Mouse (Mus musculus) forebrain, postnatal 0 days (tissue): Measurements from ENCODE around the gene Gm42715. TPM values are rescaled to one million over a fixed set of nuclear protein-coding genes. Genes with fewer than 3 reads are reported as not detected.
A peak's percentile ranks its signal among the peaks of the same experiment; 100 is the strongest.

Experiments used
- ATAC-seq: fragments of 200-750 bp; cut with Nextera tagmentation; 2 replicates; pipeline ENCODE4 v1.8.0; 2017; ENCODE audit warnings: mild to moderate bottlenecking, moderate library complexity
- DNase-seq: peaks from one replicate; pipeline ENCODE4 v3.0.0-alpha.2; 2015
- H3K27ac ChIP-seq: fragments of 300-500 bp; sonication (generic); 2 replicates; pipeline ENCODE4 v1.5.1; 2014; ENCODE audit warnings: low read depth, mild to moderate bottlenecking, antibody characterized with exemption, low read length, moderate library complexity, mixed read lengths
- H3K27me3 ChIP-seq: fragments of 300-500 bp; sonication (generic); 2 replicates; pipeline ENCODE4 v1.6.1; 2014; ENCODE audit warnings: mild to moderate bottlenecking, low read length, mixed read lengths; ENCODE audit not compliant: insufficient read depth
- H3K36me3 ChIP-seq: fragments of 300-500 bp; sonication (generic); 2 replicates; pipeline ENCODE4 v1.6.1; 2014; ENCODE audit warnings: mild to moderate bottlenecking, moderate library complexity; ENCODE audit not compliant: insufficient read depth
- H3K4me1 ChIP-seq: fragments of 300-500 bp; sonication (generic); 2 replicates; pipeline ENCODE4 v1.6.1; 2014; ENCODE audit warnings: antibody characterized with exemption; ENCODE audit not compliant: insufficient read depth
- H3K4me2 ChIP-seq: fragments of 300-500 bp; sonication (generic); 2 replicates; pipeline ENCODE4 v1.6.1; 2014; ENCODE audit warnings: low read depth, mild to moderate bottlenecking, moderate library complexity
- H3K4me3 ChIP-seq: fragments of 300-500 bp; sonication (generic); 2 replicates; pipeline ENCODE4 v1.5.1; 2014; ENCODE audit warnings: low read depth, low read length, mixed read lengths
- H3K9ac ChIP-seq: fragments of 300-500 bp; sonication (generic); 2 replicates; pipeline ENCODE4 v1.6.1; 2014; ENCODE audit warnings: mild to moderate bottlenecking
- H3K9me3 ChIP-seq: fragments of 300-500 bp; sonication (generic); 2 replicates; pipeline ENCODE4 v1.6.1; 2016; ENCODE audit warnings: low read length
- CTCF ChIP-seq: sonication (generic); IDR thresholded peaks from 2 replicates; pipeline ENCODE4 v1.5.1; 2016; ENCODE audit warnings: antibody characterized with exemption, control low read depth, low read depth
- WGBS: fragments of 180-500 bp; shearing (Covaris S2); extraction: QIAGEN DNeasy Blood & Tissue Kit; methylation state at CpG from one replicate; pipeline ENCODE4 v1.1.7; 2014; 5-methylcytosine and 5-hydroxymethylcytosine counted together
- microRNA-seq, 2 experiments: library from miRNA; unstranded; fragments of <30 nt; microRNA quantifications; one replicate each; pipeline ENCODE4; 2016
- polyA plus RNA-seq: library from polyadenylated mRNA; unstranded; fragments of >200 nt; fragmentation: Nextera tagmentation; extraction: Ambion mirVana; gene quantifications from 2 replicates; pipeline ENCODE4 v1.2.1, GENCODE M21; 2015
- total RNA-seq: library from RNA; depleted of rRNA; stranded (reverse); fragments of >200 nt; gene quantifications from 2 replicates; pipeline ENCODE4 v1.2.3, GENCODE M21; 2014; rRNA removed

Gm42715 gene
- total and polyA plus RNA-seq, 2 experiments from 2014 or later, result 10.3 to 28.3 TPM

GRCm38 (mm10) chr7:127611011-127611410, 91.6 kb downstream of the Gm42715 start:
- no peak overlapping the region for H3K9ac ChIP-seq
- no peaks in the 10 kb centered on the region for H3K9me3 ChIP-seq
- H3K36me3 ChIP-seq, result peaks cover 61% of the 10 kb centered on the region
- WGBS, result 97% methylated on average over 29 of the region's 29 CpGs
- ATAC-seq (no peak), DNase-seq (no peak)
- H3K4me1 ChIP-seq, result peaks cover 10% of the 10 kb centered on the region
- TF ChIP-seq CTCF, result no peak
- no peak overlapping the region for H3K4me2 ChIP-seq
- H3K4me3 ChIP-seq, result no peak overlapping the region
- no peaks in the 10 kb centered on the region for H3K27me3 ChIP-seq
- no peak overlapping the region for H3K27ac ChIP-seq

DNA sequence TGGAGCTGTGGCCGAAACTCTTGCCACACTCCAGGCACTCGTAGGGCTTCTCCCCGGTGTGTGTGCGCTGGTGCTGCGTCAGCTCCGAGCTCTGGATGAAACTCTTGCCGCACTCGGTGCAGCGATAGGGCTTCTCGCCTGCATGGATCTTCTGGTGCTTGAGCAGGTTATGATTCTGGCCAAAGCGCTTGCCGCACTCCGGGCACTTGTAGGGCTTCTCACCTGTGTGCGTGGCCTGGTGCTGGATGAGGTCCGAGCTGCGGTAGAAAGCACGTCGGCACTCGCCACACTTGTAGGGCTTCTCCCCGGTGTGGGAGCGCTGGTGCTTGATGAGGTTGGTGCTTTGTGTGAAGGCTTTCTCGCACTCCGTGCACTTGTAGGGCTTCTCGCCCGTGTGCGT, 92.2 kb downstream of the Gm42715 start:
- 97% methylated on average over 26 of the region's 26 CpGs for WGBS
- ATAC-seq (no peak), DNase-seq (no peak)
- Histone ChIP-seq H3K27ac (no peak overlapping the region), H3K4me2 (no peak overlapping the region), H3K36me3 (peaks cover 57% of the 10 kb centered on the region), H3K9me3 (no peaks in the 10 kb centered on the region), H3K27me3 (no peaks in the 10 kb centered on the region), H3K9ac (no peak overlapping the region), H3K4me1 (peaks cover 15% of the 10 kb centered on the region), H3K4me3 (no peak overlapping the region)
- TF ChIP-seq CTCF, result no peak

GRCm38 (mm10) chr7:127613501-127613900, 94.1 kb downstream of the Gm42715 start:
- H3K4me3 ChIP-seq, result no peak overlapping the region
- WGBS, result 83% methylated on average over 8 of the region's 8 CpGs

DNA sequence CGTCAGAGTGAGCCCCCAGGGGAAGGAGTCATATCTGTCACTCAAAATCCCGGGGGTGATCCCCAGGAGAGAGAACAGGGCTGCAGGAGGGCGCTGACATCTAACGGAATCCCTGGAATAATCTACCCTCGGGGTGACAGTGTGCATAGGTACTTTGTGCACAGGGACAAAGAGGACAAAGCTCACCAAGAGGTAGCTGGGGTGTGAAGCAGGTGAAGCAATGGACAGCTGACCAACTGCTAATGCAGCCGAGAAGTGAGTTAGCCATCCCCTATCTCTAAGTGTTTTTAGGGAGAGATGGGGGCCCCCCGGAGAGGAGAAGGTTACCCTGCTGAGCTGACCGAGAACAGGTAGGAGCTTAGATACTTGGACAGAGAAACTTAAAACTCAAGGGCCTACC, 94.7 kb downstream of the Gm42715 start:
- no peak for TF ChIP-seq CTCF
- WGBS, result 17% methylated on average over 8 of the region's 8 CpGs
- Histone ChIP-seq H3K9me3 (no peaks in the 10 kb centered on the region), H3K9ac (peak overlapping the region; percentile 96), H3K27ac (no peak overlapping the region), H3K4me1 (peaks cover 21% of the 10 kb centered on the region), H3K27me3 (no peaks in the 10 kb centered on the region), H3K4me3 (peak overlapping the region; percentile 100), H3K4me2 (peak overlapping the region; percentile 88), H3K36me3 (peaks cover 35% of the 10 kb centered on the region)
- ATAC-seq (no peak), DNase-seq (no peak)

More at GRCm38 (mm10) chr7:127613501-127613900, 94.1 kb downstream of the Gm42715 start:
- DNase-seq (no peak), ATAC-seq (no peak)
- H3K9ac ChIP-seq, result 0 out of 2 replicates have a peak overlapping the region, but pooled peaks have one; percentile 96
- no peak overlapping the region for H3K27ac ChIP-seq
- H3K4me2 ChIP-seq, result peak overlapping the region; percentile 88; the same call in 1 of the 2 replicates
- H3K4me1 ChIP-seq, result peaks cover 21% of the 10 kb centered on the region
- no peaks in the 10 kb centered on the region for H3K27me3 ChIP-seq
- no peak for TF ChIP-seq CTCF
- peaks cover 41% of the 10 kb centered on the region for H3K36me3 ChIP-seq
- no peaks in the 10 kb centered on the region for H3K9me3 ChIP-seq

DNA sequence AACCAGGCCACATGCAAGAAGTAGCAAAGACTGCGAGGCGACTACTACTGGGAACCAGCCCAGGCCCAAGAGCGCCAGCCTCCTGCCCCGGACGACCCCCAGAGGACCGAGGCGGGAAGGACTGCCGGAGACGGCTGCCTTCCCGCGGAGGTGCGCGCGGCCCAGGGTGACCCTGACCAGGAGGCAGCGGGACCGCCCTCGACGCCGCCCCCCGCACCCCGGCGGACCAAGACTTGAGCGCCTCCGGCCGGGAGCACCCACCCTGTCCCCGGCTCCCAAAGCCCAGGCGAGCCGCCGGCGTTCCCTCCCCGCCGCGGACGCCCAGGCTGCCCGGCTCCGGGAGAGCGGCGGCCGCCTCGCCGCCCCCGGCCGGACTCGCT, 95.1 kb downstream of the Gm42715 start:
- Histone ChIP-seq H3K9me3 (no peaks in the 10 kb centered on the region), H3K27ac (peak overlapping the region; percentile 86; the same call in 1 of the 2 replicates), H3K9ac (peak overlapping the region; percentile 96), H3K4me1 (peaks cover 21% of the 10 kb centered on the region), H3K36me3 (peaks cover 31% of the 10 kb centered on the region), H3K4me3 (peak overlapping the region; percentile 100), H3K4me2 (peak overlapping the region; percentile 88), H3K27me3 (no peaks in the 10 kb centered on the region)
- TF ChIP-seq CTCF, result no peak
- 4% methylated on average over 40 of the region's 44 CpGs for WGBS
- DNase-seq (no peak), ATAC-seq (peak; percentile 2; the same call in 1 of the 2 replicates)

GRCm38 (mm10) chr7:127614891-127615843, 95.8 kb downstream of the Gm42715 start, which contains the start of gene Zfp629:
TSS of gene Zfp629 (minus strand) at chr7:127615797.
- H3K4me3 ChIP-seq, result peak within 1 kb of the TSS; percentile 100
- DNase-seq (peak; percentile 93), ATAC-seq (peak; percentile 94)
- peak within 1 kb of the TSS; percentile 88 for H3K4me2 ChIP-seq
- WGBS, result under 1% methylated on average over 42 of the region's 50 CpGs
- no peak for TF ChIP-seq CTCF
- no peaks in the 10 kb centered on the region for H3K9me3 ChIP-seq
- peak within 1 kb of the TSS; percentile 96 for H3K9ac ChIP-seq
- H3K4me1 ChIP-seq, result peaks cover 21% of the 10 kb centered on the region
- peaks cover 26% of the 10 kb centered on the region for H3K36me3 ChIP-seq
- H3K27ac ChIP-seq, result peak within 1 kb of the TSS; percentile 86
- no peaks in the 10 kb centered on the region for H3K27me3 ChIP-seq

DNA sequence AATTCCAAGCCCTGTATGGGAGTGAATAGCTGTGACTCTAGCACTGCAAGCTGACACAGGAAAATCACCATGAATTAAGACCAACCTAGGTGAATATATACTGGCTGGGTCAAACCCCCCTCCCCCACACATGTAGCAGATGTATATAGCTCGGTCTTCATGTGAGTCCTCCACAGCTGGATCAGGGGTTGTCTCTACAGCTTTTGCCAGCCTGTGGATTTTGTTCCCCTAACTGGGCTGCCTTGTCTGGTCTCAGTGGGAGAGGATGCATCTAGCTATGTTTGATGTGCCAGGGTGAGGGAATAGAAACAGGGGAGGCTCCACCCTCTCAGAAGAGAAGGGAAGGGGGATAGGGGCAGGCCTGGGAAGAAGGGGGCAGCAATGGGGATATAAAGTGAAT, 97.0 kb downstream of the Gm42715 start:
- Histone ChIP-seq H3K9ac (no peak overlapping the region), H3K27ac (0 out of 2 replicates have a peak overlapping the region, but pooled peaks have one; percentile 6), H3K36me3 (peaks cover 14% of the 10 kb centered on the region), H3K9me3 (no peaks in the 10 kb centered on the region), H3K4me2 (peak overlapping the region; percentile 88; the same call in 1 of the 2 replicates), H3K4me1 (peaks cover 21% of the 10 kb centered on the region), H3K4me3 (no peak overlapping the region), H3K27me3 (no peaks in the 10 kb centered on the region)
- no peak for ATAC-seq
- 68% methylated on average over 1 of the region's 1 CpGs for WGBS
- no peak for DNase-seq
- TF ChIP-seq CTCF, result no peak

Small RNA genes within 50 kb of the gene (microRNA-seq; reads per million reads assigned to microRNA genes)
- gene Gm47278, result 0 reads per million in 2 experiments
- gene Mir7060, result 0.39 to 0.49 reads per million in 2 experiments

Other genes with a start within 250 kb of the Gm42715 start
- gene Sephs2, start 245.5 kb upstream of the Gm42715 start, total RNA-seq, result 73.0 and 78.0 TPM in 2 replicates
- 82.4 and 83.5 TPM in 2 replicates for gene Sephs2, start 245.5 kb upstream of the Gm42715 start, polyA plus RNA-seq
- 0.62 and 0.76 TPM in 2 replicates for gene Itgal, start 223.3 kb upstream of the Gm42715 start, total RNA-seq
- gene Itgal, start 223.3 kb upstream of the Gm42715 start, polyA plus RNA-seq, result 0.56 and 0.59 TPM in 2 replicates
- 29.5 and 31.7 TPM in 2 replicates for gene Zfp768, start 174.0 kb upstream of the Gm42715 start, total RNA-seq
- 9.8 and 10.0 TPM in 2 replicates for gene Zfp768, start 174.0 kb upstream of the Gm42715 start, polyA plus RNA-seq
- 8.5 and 9.2 TPM in 2 replicates for gene Zfp747, start 143.5 kb upstream of the Gm42715 start, total RNA-seq
- 2.9 and 4.7 TPM in 2 replicates for gene Zfp747, start 143.5 kb upstream of the Gm42715 start, polyA plus RNA-seq
- gene 9130019O22Rik, start 132.4 kb upstream of the Gm42715 start, total RNA-seq, result 3.2 and 4.6 TPM in 2 replicates
- gene 9130019O22Rik, start 132.4 kb upstream of the Gm42715 start, polyA plus RNA-seq, result 0.89 and 1.3 TPM in 2 replicates
- gene E430018J23Rik, start 126.0 kb upstream of the Gm42715 start, total RNA-seq, result 10.2 and 13.5 TPM in 2 replicates
- gene E430018J23Rik, start 126.0 kb upstream of the Gm42715 start, polyA plus RNA-seq, result 1.7 and 2.4 TPM in 2 replicates
- gene Zfp764, start 112.8 kb upstream of the Gm42715 start, total RNA-seq, result 5.9 and 7.2 TPM in 2 replicates
- gene Zfp764, start 112.8 kb upstream of the Gm42715 start, polyA plus RNA-seq, result 1.7 and 3.2 TPM in 2 replicates
- 18.3 and 20.8 TPM in 2 replicates for gene Zfp688, start 97.5 kb upstream of the Gm42715 start, total RNA-seq
- 32.0 and 34.0 TPM in 2 replicates for gene Zfp688, start 97.5 kb upstream of the Gm42715 start, polyA plus RNA-seq
- gene Zfp689, start 70.4 kb upstream of the Gm42715 start, total RNA-seq, result 10.0 and 11.5 TPM in 2 replicates
- 6.7 and 9.0 TPM in 2 replicates for gene Zfp689, start 70.4 kb upstream of the Gm42715 start, polyA plus RNA-seq
- 29.0 and 36.1 TPM in 2 replicates for gene Prr14, start 60.0 kb upstream of the Gm42715 start, total RNA-seq
- 27.4 and 27.9 TPM in 2 replicates for gene Prr14, start 60.0 kb upstream of the Gm42715 start, polyA plus RNA-seq
- 23.7 and 31.9 TPM in 2 replicates for gene Fbrs, start 40.4 kb upstream of the Gm42715 start, total RNA-seq
- 6.6 and 10.6 TPM in 2 replicates for gene Fbrs, start 40.4 kb upstream of the Gm42715 start, polyA plus RNA-seq
- gene Srcap, start 7.6 kb upstream of the Gm42715 start, total RNA-seq, result 29.3 and 39.9 TPM in 2 replicates
- 12.6 and 23.7 TPM in 2 replicates for gene Srcap, start 7.6 kb upstream of the Gm42715 start, polyA plus RNA-seq
- 2.4 and 2.8 TPM in 2 replicates for gene Tmem265, start 41.8 kb downstream of the Gm42715 start, total RNA-seq
- gene Tmem265, start 41.8 kb downstream of the Gm42715 start, polyA plus RNA-seq, result 3.8 and 7.7 TPM in 2 replicates
- 45.7 and 62.4 TPM in 2 replicates for gene Phkg2, start 53.8 kb downstream of the Gm42715 start, total RNA-seq
- 53.4 and 53.8 TPM in 2 replicates for gene Phkg2, start 53.8 kb downstream of the Gm42715 start, polyA plus RNA-seq
- 9.0 and 11.0 TPM in 2 replicates for gene Ccdc189, start 69.0 kb downstream of the Gm42715 start, total RNA-seq
- 10.1 and 16.0 TPM in 2 replicates for gene Ccdc189, start 69.0 kb downstream of the Gm42715 start, polyA plus RNA-seq
- 49.8 and 60.1 TPM in 2 replicates for gene Rnf40, start 69.2 kb downstream of the Gm42715 start, total RNA-seq
- 34.5 and 37.8 TPM in 2 replicates for gene Rnf40, start 69.2 kb downstream of the Gm42715 start, polyA plus RNA-seq
- 27.6 and 35.7 TPM in 2 replicates for gene Zfp629, start 96.2 kb downstream of the Gm42715 start, total RNA-seq
- 9.6 and 10.5 TPM in 2 replicates for gene Zfp629, start 96.2 kb downstream of the Gm42715 start, polyA plus RNA-seq
- 93.1 and 102 TPM in 2 replicates for gene Bcl7c, start 189.3 kb downstream of the Gm42715 start, total RNA-seq
- gene Bcl7c, start 189.3 kb downstream of the Gm42715 start, polyA plus RNA-seq, result 43.9 and 47.5 TPM in 2 replicates
- gene Ctf1, start 193.2 kb downstream of the Gm42715 start, total RNA-seq, result 6.5 and 6.6 TPM in 2 replicates
- 3.8 and 4.3 TPM in 2 replicates for gene Ctf1, start 193.2 kb downstream of the Gm42715 start, polyA plus RNA-seq
- not detected in 2 replicates for gene Ctf2, start 212.6 kb downstream of the Gm42715 start, total RNA-seq
- gene Ctf2, start 212.6 kb downstream of the Gm42715 start, polyA plus RNA-seq, result not detected in 2 replicates
- gene Fbxl19, start 225.0 kb downstream of the Gm42715 start, total RNA-seq, result 162 and 178 TPM in 2 replicates
- 6.9 and 7.9 TPM in 2 replicates for gene Fbxl19, start 225.0 kb downstream of the Gm42715 start, polyA plus RNA-seq